Mouse (Mus musculus): ENCODE data around the gene Slc37a4.
"Not testable (repeated sequence)": the region's sequence is repeated elsewhere in the genome, so short reads cannot be mapped to it uniquely, and the experiment has no call there.

Gene Slc37a4

GRCm38 (mm10) chr9:44398087-44398486, 1.4 kb downstream of the Slc37a4 start:
- in situ Hi-C loops (cut with MboI; ENCODE audit: low sequenced_read_pairs) = no loop called here

GRCm38 (mm10) chr9:44398551-44398950, 1.9 kb downstream of the Slc37a4 start:
- in situ Hi-C loops (cut with MboI; ENCODE audit: low sequenced_read_pairs) = no loop called here

GRCm38 (mm10) chr9:44399114-44399794, 2.6 kb downstream of the Slc37a4 start:
- in situ Hi-C loops (cut with MboI; ENCODE audit: low sequenced_read_pairs) = no loop called here

- in situ Hi-C loops (cut with MboI; ENCODE audit: low sequenced_read_pairs) = no loop called here
Measured at GRCm38 (mm10) chr9:44399795-44400114, 3.1 kb downstream of the Slc37a4 start.

- in situ Hi-C loops (cut with MboI; ENCODE audit: low sequenced_read_pairs) = no loop called here
Measured at GRCm38 (mm10) chr9:44401081-44401480, 4.4 kb downstream of the Slc37a4 start.

GRCm38 (mm10) chr9:44405011-44405410, 8.4 kb downstream of the Slc37a4 start:
- in situ Hi-C loops (cut with MboI; ENCODE audit: low sequenced_read_pairs) = no loop called here

GRCm38 (mm10) chr9:44406906-44407751, 10.5 kb downstream of the Slc37a4 start, which contains the start of the genes Rps25 and Trappc4:
Rps25 (plus strand) TSS chr9:44407139.
Trappc4 (minus strand) TSS chr9:44407600.
- in situ Hi-C loops (cut with MboI; ENCODE audit: low sequenced_read_pairs) = no loop called here

- in situ Hi-C loops (cut with MboI; ENCODE audit: low sequenced_read_pairs) = no loop called here
Measured at GRCm38 (mm10) chr9:44407752-44408097, 11.1 kb downstream of the Slc37a4 start.

GRCm38 (mm10) chr9:44408693-44409092, 12.0 kb downstream of the Slc37a4 start:
- in situ Hi-C loops (cut with MboI; ENCODE audit: low sequenced_read_pairs) = not testable (repeated sequence)

GRCm38 (mm10) chr9:44410647-44411336, 14.1 kb downstream of the Slc37a4 start:
- in situ Hi-C loops (cut with MboI; ENCODE audit: low sequenced_read_pairs) = no loop called here

GRCm38 (mm10) chr9:44411601-44412130, 15.0 kb downstream of the Slc37a4 start:
- in situ Hi-C loops (cut with MboI; ENCODE audit: low sequenced_read_pairs) = no loop called here

GRCm38 (mm10) chr9:44412306-44412705, 15.7 kb downstream of the Slc37a4 start:
- in situ Hi-C loops (cut with MboI; ENCODE audit: low sequenced_read_pairs) = no loop called here

GRCm38 (mm10) chr9:44412781-44413180, 16.1 kb downstream of the Slc37a4 start:
- in situ Hi-C loops (cut with MboI; ENCODE audit: low sequenced_read_pairs) = no loop called here

- in situ Hi-C loops (cut with MboI; ENCODE audit: low sequenced_read_pairs) = no loop called here
Measured at GRCm38 (mm10) chr9:44417156-44417891, 20.7 kb downstream of the Slc37a4 start.

- in situ Hi-C loops (cut with MboI; ENCODE audit: low sequenced_read_pairs) = no loop called here
Measured at GRCm38 (mm10) chr9:44417892-44418363, 21.3 kb downstream of the Slc37a4 start.

GRCm38 (mm10) chr9:44418519-44419385, 22.1 kb downstream of the Slc37a4 start, which contains the start of gene Ccdc84:
Ccdc84 (minus strand) TSS chr9:44418569.
- in situ Hi-C loops (cut with MboI; ENCODE audit: low sequenced_read_pairs) = no loop called here

- in situ Hi-C loops (cut with MboI; ENCODE audit: low sequenced_read_pairs) = not testable (repeated sequence)
Measured at GRCm38 (mm10) chr9:44419730-44420129, 23.1 kb downstream of the Slc37a4 start.

GRCm38 (mm10) chr9:44420280-44420898, 23.7 kb downstream of the Slc37a4 start:
- in situ Hi-C loops (cut with MboI; ENCODE audit: low sequenced_read_pairs) = no loop called here

GRCm38 (mm10) chr9:44423576-44423975, 26.9 kb downstream of the Slc37a4 start:
- in situ Hi-C loops (cut with MboI; ENCODE audit: low sequenced_read_pairs) = no loop called here
